Mouse (Mus musculus) embryonic facial prominence, embryonic 11.5 days (tissue): Measurements from ENCODE around the gene 3110082I17Rik. TPM values are rescaled to one million over a fixed set of nuclear protein-coding genes. Genes with fewer than 3 reads are reported as not detected.

Experiments
- ATAC-seq: fragments of 200-750 bp; cut with Nextera tagmentation; replicated peaks from 2 replicates; pipeline ENCODE4 v1.8.0; 2017; ENCODE audit warnings: low read depth; ENCODE audit not compliant: insufficient number of reproducible peaks, low FRiP score, low TSS enrichment
- DNase-seq: peaks from one replicate; pipeline ENCODE4 v3.0.0-alpha.2; 2015; ENCODE audit warnings: low spot score
- H3K27ac ChIP-seq: fragments of 300-500 bp; sonication (generic); replicated peaks from 2 replicates; pipeline ENCODE4 v1.5.1; 2014; ENCODE audit warnings: mild to moderate bottlenecking, low read depth, low read length, control low read depth
- H3K27me3 ChIP-seq: fragments of 300-500 bp; sonication (generic); 2 replicates; pipeline ENCODE4 v1.6.1; 2014; ENCODE audit warnings: mild to moderate bottlenecking, low read length, moderate library complexity, mixed read lengths; ENCODE audit not compliant: control insufficient read depth, insufficient read depth
- H3K36me3 ChIP-seq: fragments of 300-500 bp; sonication (generic); replicated peaks from 2 replicates; pipeline ENCODE4 v1.6.1; 2014; ENCODE audit warnings: low read depth, mild to moderate bottlenecking, low read length, moderate library complexity, mixed read lengths; ENCODE audit not compliant: control insufficient read depth, insufficient read depth
- H3K4me1 ChIP-seq: fragments of 300-500 bp; sonication (generic); 2 replicates; pipeline ENCODE4 v1.6.1; 2014; ENCODE audit warnings: low read length, mixed read lengths; ENCODE audit not compliant: control insufficient read depth, insufficient read depth
- H3K4me2 ChIP-seq: fragments of 300-500 bp; sonication (generic); 2 replicates; pipeline ENCODE4 v1.6.1; 2014; ENCODE audit warnings: low read depth, mild to moderate bottlenecking, control low read depth, low read length, moderate library complexity
- H3K4me3 ChIP-seq: fragments of 300-500 bp; sonication (generic); 2 replicates; pipeline ENCODE4 v1.5.1; 2014; ENCODE audit warnings: low read depth, low read length, control low read depth
- H3K9ac ChIP-seq: fragments of 300-500 bp; sonication (generic); replicated peaks from 2 replicates; pipeline ENCODE4 v1.6.1; 2014; ENCODE audit warnings: mild to moderate bottlenecking, control low read depth, low read length
- H3K9me3 ChIP-seq: fragments of 300-500 bp; sonication (generic); replicated peaks from 2 replicates; pipeline ENCODE4 v1.6.1; 2016; ENCODE audit warnings: mild to moderate bottlenecking, low read length, inconsistent platforms, mixed read lengths; ENCODE audit not compliant: control insufficient read depth
- WGBS: fragments of 180-500 bp; shearing (Covaris S2); extraction: QIAGEN DNeasy Blood & Tissue Kit; methylation state at CpG from one replicate; pipeline ENCODE4 v1.1.7; 2014; 5-methylcytosine and 5-hydroxymethylcytosine counted together
- polyA plus RNA-seq: library from polyadenylated mRNA; unstranded; fragments of >200 nt; fragmentation: Nextera tagmentation; extraction: Ambion mirVana; gene quantifications from 2 replicates; pipeline ENCODE4 v1.2.1, GENCODE M21; 2014

Gene 3110082I17Rik
- polyA plus RNA-seq, 1 experiment from 2014 or later: 27.1 TPM

DNA sequence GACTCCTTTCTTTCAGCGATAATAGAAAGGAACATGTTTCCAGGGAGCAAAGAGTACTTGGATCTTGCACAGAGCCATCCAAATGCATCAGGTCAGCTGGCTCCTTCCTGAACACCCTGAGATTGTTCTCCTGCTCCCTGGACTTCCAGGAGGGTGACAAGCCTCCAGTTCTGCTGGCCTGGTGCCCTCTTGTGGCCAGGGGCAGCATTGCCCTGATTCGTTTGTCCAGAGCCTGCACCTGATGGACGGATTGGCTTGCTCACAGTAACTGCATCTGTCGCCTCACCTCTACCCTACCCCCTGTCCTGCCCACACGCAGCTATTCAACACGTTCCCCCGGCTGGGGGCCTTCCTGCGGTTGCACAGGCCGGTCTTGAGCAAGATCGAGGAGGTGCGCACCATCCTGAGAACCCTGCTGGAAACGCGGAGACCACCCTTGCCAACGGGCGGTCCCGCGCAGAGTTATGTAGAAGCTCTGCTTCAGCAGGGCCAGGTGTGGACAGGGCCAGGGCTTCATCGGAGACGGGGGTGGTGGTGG lies 105.0 kb downstream of the 3110082I17Rik start:
- WGBS: 37% methylated on average over 19 of the region's 19 CpGs
- ATAC-seq: no peak; the same call in 1 of the 2 replicates
- DNase-seq: peak; percentile 80

DNA sequence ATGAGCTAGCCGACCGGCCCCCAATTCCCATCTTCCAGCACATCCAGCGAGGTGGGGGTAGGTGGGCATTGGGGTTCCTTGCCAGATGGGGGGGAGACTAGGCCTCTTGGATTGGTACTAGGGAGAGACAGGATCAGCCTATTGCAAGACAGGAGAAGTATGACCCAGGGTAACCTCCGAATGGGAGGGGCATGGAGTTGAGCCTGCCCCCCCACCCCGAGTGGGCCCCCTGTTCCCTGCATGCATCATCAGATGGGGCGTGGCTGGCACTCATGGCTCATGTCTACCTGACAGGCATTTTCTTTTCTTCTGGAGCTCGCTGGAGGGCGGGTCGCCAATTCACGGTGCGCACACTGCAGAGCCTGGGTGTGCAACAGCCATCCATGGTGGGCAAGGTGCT lies 106.4 kb downstream of the 3110082I17Rik start:
- ATAC-seq: no peak
- no peak overlapping the region; the same call in 1 of the 2 replicates for H3K4me2 ChIP-seq
- no peak overlapping the region for H3K27ac ChIP-seq
- WGBS: 83% methylated on average over 11 of the region's 11 CpGs
- DNase-seq: no peak
- H3K9ac ChIP-seq: no peak overlapping the region
- no peaks in the 10 kb centered on the region for H3K27me3 ChIP-seq
- H3K36me3 ChIP-seq: no peaks in the 10 kb centered on the region
- no peak overlapping the region for H3K4me3 ChIP-seq
- H3K9me3 ChIP-seq: no peaks in the 10 kb centered on the region
- 0 out of 2 replicates have a peak, but pooled peaks cover 2% of the 10 kb centered on the region for H3K4me1 ChIP-seq

More for the DNA sequence above, 105.0 kb downstream of the 3110082I17Rik start:
- H3K9me3 ChIP-seq: no peaks in the 10 kb centered on the region
- no peak overlapping the region for H3K27ac ChIP-seq
- no peak overlapping the region for H3K9ac ChIP-seq
- H3K4me1 ChIP-seq: 0 out of 2 replicates have a peak, but pooled peaks cover 2% of the 10 kb centered on the region
- H3K4me2 ChIP-seq: no peak overlapping the region
- H3K36me3 ChIP-seq: no peaks in the 10 kb centered on the region
- H3K4me3 ChIP-seq: no peak overlapping the region
- no peaks in the 10 kb centered on the region for H3K27me3 ChIP-seq

DNA sequence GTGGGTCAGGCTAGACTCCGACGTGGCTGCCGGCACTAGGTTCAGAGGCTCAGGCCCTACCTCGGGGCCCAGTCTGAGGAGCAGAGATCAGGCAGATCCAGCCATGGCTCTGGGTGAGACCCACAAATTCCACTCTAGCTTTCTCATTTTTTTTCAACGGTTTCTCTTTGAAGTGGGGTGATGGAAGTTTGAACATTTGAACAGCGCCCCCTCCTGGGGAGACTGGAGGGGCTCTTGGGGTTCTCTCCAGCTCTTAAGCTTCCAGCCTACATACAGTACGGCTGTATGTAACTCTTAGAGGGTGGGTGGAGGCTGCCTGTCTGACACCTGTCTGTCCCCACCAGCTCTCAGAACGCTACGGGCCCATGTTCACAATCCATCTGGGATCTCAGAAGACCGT lies 106.8 kb downstream of the 3110082I17Rik start:
- Histone ChIP-seq H3K4me2 (no peak overlapping the region), H3K27me3 (no peaks in the 10 kb centered on the region), H3K9me3 (no peaks in the 10 kb centered on the region), H3K27ac (no peak overlapping the region), H3K36me3 (no peaks in the 10 kb centered on the region), H3K4me3 (no peak overlapping the region), H3K4me1 (0 out of 2 replicates have a peak, but pooled peaks cover 2% of the 10 kb centered on the region), H3K9ac (no peak overlapping the region)
- DNase-seq: peak; percentile 27
- no peak for ATAC-seq
- WGBS: 60% methylated on average over 10 of the region's 10 CpGs

DNA sequence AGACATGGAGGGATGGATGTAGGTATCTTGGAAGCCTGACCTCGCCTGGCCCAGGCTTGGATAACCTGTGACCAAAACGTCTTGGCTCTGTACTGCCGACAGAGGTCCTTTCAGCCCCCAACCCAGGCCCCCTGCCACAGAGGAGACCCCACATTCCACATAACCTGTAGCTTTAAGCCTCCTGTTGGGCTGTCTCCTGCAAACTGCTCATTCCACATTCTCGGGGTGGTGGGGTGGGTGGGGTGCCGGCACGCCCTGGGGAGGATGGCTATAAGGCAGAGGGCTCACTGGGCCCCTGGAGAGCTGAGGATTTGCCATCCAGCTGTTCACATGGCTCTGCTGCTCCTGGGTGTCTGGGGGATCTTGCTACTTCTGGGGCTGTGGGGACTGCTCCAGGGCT lies 108.0 kb downstream of the 3110082I17Rik start, which contains the start of gene Cyp2w1:
Cyp2w1 (plus strand) TSS at position 301 of the 400 bp plus-strand sequence.
- no peaks in the 10 kb centered on the region for H3K36me3 ChIP-seq
- no peak within 1 kb of the TSS for H3K4me3 ChIP-seq
- H3K9me3 ChIP-seq: no peaks in the 10 kb centered on the region
- DNase-seq: no peak
- peak within 1 kb of the TSS; percentile 18; the same call in 1 of the 2 replicates for H3K9ac ChIP-seq
- ATAC-seq: no peak
- H3K4me1 ChIP-seq: 0 out of 2 replicates have a peak, but pooled peaks cover 2% of the 10 kb centered on the region
- H3K27me3 ChIP-seq: no peaks in the 10 kb centered on the region
- 0 out of 2 replicates have a peak within 1 kb of the TSS, but pooled peaks have one; percentile 6 for H3K27ac ChIP-seq
- WGBS: 65% methylated on average over 6 of the region's 6 CpGs
- H3K4me2 ChIP-seq: no peak within 1 kb of the TSS

DNA sequence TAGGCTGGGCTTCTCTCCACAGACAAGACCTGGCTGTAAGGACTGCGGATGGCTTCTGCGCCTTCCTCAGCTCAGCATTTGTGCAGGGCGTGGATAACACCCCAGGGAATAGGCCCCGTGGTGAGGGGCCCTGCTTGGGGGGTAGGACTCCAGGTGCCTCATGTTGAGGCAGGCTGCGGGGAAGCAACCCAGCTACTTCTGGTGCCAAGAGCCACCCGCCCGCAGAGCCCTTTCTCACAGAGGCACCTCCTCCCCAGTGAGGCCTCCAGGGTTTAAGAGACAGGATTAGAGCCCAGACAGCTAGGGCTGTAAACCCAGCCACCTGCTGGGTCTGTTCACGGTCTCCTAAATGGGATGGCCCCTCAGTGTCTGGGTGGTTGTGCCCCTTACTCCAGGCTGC lies 108.7 kb downstream of the 3110082I17Rik start:
- H3K9ac ChIP-seq: peak overlapping the region; percentile 18; the same call in 1 of the 2 replicates
- ATAC-seq: no peak
- 0 out of 2 replicates have a peak overlapping the region, but pooled peaks have one; percentile 6 for H3K27ac ChIP-seq
- no peak for DNase-seq
- H3K27me3 ChIP-seq: no peaks in the 10 kb centered on the region
- no peaks in the 10 kb centered on the region for H3K36me3 ChIP-seq
- no peak overlapping the region for H3K4me2 ChIP-seq
- H3K9me3 ChIP-seq: no peaks in the 10 kb centered on the region
- 25% methylated on average over 8 of the region's 8 CpGs for WGBS
- H3K4me1 ChIP-seq: 0 out of 2 replicates have a peak, but pooled peaks cover 2% of the 10 kb centered on the region
- H3K4me3 ChIP-seq: no peak overlapping the region

DNA sequence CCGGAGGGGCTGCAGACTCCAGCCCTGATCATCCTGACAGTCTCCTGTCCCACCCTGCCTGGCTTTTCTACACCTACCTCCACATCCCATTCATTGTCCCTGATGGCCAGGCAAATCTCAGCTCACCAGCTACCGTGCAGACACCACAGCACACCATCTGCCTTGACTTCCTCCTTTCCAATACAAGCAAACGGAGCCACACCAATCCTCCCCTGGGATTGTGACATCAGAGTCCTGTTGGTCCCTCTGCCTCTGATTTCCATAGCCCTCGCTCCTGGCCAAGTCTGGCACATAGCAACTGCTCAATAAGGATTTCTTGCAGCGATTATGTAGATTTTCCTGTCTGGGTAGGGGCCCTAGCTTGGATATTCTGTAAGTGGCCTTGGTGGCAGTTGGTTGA lies 109.2 kb downstream of the 3110082I17Rik start, which contains the start of gene Cox19:
Cox19 (minus strand) TSS at position 285 of the 400 bp plus-strand sequence.
- Histone ChIP-seq H3K27ac (0 out of 2 replicates have a peak within 1 kb of the TSS, but pooled peaks have one; percentile 6), H3K27me3 (no peaks in the 10 kb centered on the region), H3K4me1 (0 out of 2 replicates have a peak, but pooled peaks cover 2% of the 10 kb centered on the region), H3K4me3 (no peak within 1 kb of the TSS), H3K9me3 (no peaks in the 10 kb centered on the region), H3K9ac (peak within 1 kb of the TSS; percentile 18; the same call in 1 of the 2 replicates), H3K36me3 (no peaks in the 10 kb centered on the region), H3K4me2 (no peak within 1 kb of the TSS)
- DNase-seq (no peak), ATAC-seq (no peak)
- WGBS: 50% methylated on average over 5 of the region's 5 CpGs

DNA sequence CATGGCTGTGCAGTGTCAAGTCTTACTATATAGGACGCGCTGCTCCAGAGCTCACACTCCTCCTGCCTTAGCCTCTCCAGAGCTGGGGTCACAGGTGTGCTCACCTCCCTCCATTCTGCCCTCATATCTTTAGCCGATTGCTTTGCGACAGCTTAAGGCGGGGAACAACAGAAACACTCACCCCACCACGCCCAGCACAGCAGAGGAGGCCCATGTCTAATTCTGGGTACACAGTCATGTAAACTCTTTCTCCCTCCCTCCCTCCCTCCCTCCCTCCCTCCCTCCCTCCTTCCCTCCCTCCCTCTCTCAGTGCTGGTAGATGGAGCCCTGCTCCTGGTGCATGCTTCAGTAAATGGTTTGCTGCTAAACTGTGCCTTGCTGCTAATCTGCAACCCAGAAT lies 110.6 kb downstream of the 3110082I17Rik start:
- no peak for ATAC-seq

DNA sequence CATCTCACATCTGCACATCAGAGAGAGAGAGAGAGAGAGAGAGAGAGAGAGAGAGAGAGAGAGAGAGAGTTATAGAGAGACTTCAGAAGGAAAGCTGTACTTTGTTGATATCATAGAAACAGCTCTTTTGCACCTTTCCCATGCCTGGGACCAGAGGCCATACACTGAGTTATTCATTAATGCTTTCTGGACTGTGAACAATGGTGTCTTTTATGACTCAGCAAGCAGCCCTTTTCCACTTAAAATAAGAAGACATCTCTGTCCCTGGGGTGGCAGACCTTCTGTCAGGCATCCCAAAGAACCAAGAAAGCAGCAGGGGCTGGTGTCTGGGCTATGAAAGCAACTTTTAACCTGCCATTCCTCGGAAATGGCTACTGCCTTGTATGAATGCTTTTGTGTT lies 113.1 kb downstream of the 3110082I17Rik start:
- Histone ChIP-seq H3K27ac (no peak overlapping the region), H3K4me2 (no peak overlapping the region), H3K4me3 (no peak overlapping the region), H3K36me3 (no peaks in the 10 kb centered on the region), H3K9me3 (no peaks in the 10 kb centered on the region), H3K9ac (no peak overlapping the region), H3K27me3 (no peaks in the 10 kb centered on the region), H3K4me1 (0 out of 2 replicates have a peak, but pooled peaks cover 2% of the 10 kb centered on the region)
- 60% methylated on average over 1 of the region's 1 CpGs for WGBS
- no peak for ATAC-seq
- DNase-seq: no peak

More for the DNA sequence above, 110.6 kb downstream of the 3110082I17Rik start:
- H3K4me1 ChIP-seq: 0 out of 2 replicates have a peak, but pooled peaks cover 2% of the 10 kb centered on the region
- H3K9ac ChIP-seq: no peak overlapping the region
- 77% methylated on average over 6 of the region's 6 CpGs for WGBS
- no peak overlapping the region for H3K4me3 ChIP-seq
- H3K27me3 ChIP-seq: no peaks in the 10 kb centered on the region
- H3K4me2 ChIP-seq: no peak overlapping the region
- no peaks in the 10 kb centered on the region for H3K9me3 ChIP-seq
- H3K36me3 ChIP-seq: no peaks in the 10 kb centered on the region
- H3K27ac ChIP-seq: no peak overlapping the region
- no peak for DNase-seq
